9 mouse cellular contexts compared by ENCODE assay signal in the genomic region with DNA sequence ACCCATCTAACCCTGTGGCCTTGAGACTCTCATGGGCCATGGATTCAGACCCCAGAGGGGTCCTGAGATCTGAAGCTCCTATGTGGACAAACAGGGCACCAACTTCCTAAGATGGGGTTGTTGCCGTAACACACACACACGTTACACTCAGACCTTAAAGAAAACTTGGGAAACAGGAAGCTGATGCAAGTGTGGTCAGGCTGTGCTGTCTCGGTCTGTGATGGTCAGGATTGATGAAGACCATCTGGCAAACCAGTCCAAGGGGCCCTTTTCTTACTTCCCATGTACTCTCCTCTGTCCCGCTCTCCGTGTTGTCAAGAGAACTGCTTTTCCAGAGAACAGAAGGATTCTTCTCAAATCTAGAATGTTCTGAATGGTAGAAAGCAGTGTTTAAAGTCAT. TPM values are rescaled to one million over a fixed set of nuclear protein-coding genes. Genes with fewer than 3 reads are reported as not detected.
A peak's percentile ranks its signal among the peaks of the same experiment; 100 is the strongest.
DNase-seq lines count a peak whose midpoint lies in the region; ATAC-seq and TF ChIP-seq lines count a peak whose summit lies in the region.
"Had no signal": no experiment of that assay in that cellular context is flagged by ENCODE, and none has a peak within 500 bp of the region (broad histone marks: within the 10 kb centered on the region; RNA-seq: fewer than 3 reads in every experiment).

No protein-coding gene starts in this region.

- ATAC-seq in liver, postnatal 0 days = no peak

- no peak for TF ChIP-seq CTCF in kidney, adult 2 months (conservative IDR thresholded peaks at IDR 0.05; ENCODE audit: insufficient read depth, insufficient read length, low read depth, low read length)
- TF ChIP-seq CTCF in embryonic fibroblast, embryonic 13.5 days (IDR thresholded peaks at IDR 0.05; ENCODE audit: borderline replicate concordance, insufficient read depth, low read length) = no peak
- no peak for TF ChIP-seq CTCF in liver, postnatal 0 days (IDR thresholded peaks at IDR 0.05; ENCODE audit: low read depth)

- intact Hi-C loops in left cerebral cortex, postnatal 36 days (cut with DNase I) = no loop called here

- no peaks in the 10 kb centered on the region for H3K27me3 ChIP-seq in kidney, adult 2 months (replicated peaks; ENCODE audit: control insufficient read depth, insufficient read depth, low read length)
- no peaks in the 10 kb centered on the region for H3K27me3 ChIP-seq in liver, postnatal 0 days (ENCODE audit: insufficient read depth, low read length)

- H3K4me2 ChIP-seq in liver, postnatal 0 days (ENCODE audit: low read depth, low read length) = peak overlapping the region; percentile 38

- no peak overlapping the region for H3K4me3 ChIP-seq in kidney, adult 2 months (ENCODE audit: insufficient read depth, low read depth, low read length)
- H3K4me3 ChIP-seq in brown adipose tissue, adult 24 weeks (ENCODE audit: insufficient read depth, low read depth, low read length) = no peak overlapping the region
- H3K4me3 ChIP-seq in embryonic fibroblast, embryonic 13.5 days (ENCODE audit: insufficient read depth, low read length) = no peak overlapping the region
- H3K4me3 ChIP-seq in liver, postnatal 0 days (ENCODE audit: low read depth, low read length) = no peak overlapping the region

- H3K9ac ChIP-seq in liver, postnatal 0 days (replicated peaks) = no peak overlapping the region

- H3K27ac ChIP-seq in kidney, adult 2 months (ENCODE audit: insufficient read depth, low read depth, low read length) = peak overlapping the region; percentile 60
- peak overlapping the region; percentile 52 for H3K27ac ChIP-seq in brown adipose tissue, adult 24 weeks (replicated peaks; ENCODE audit: low read depth, low read length)
- peak overlapping the region; percentile 96 for H3K27ac ChIP-seq in embryonic fibroblast, embryonic 13.5 days (ENCODE audit: insufficient read depth, low read length)
- peak overlapping the region; percentile 71 for H3K27ac ChIP-seq in liver, postnatal 0 days (ENCODE audit: low read depth)

- WGBS in kidney, adult 2 months = 78% methylated on average over 5 of the region's 5 CpGs
- 39% methylated on average over 5 of the region's 5 CpGs for WGBS in liver, postnatal 0 days (ENCODE audit: insufficient replicate concordance)

- DNase-seq in kidney, adult 2 months = no peak
- DNase-seq in kidney, postnatal 25 days = no peak
- DNase-seq in liver, postnatal 0 days = no peak
- no peak for DNase-seq in left cerebral cortex, postnatal 36 days (ENCODE audit: low spot score in 2 of 2)
- DNase-seq in left cerebral cortex, adult 11 months (ENCODE audit: low spot score) = no peak
- DNase-seq in ovary, postnatal 36 days (ENCODE audit: low spot score) = no peak
- DNase-seq: heart, postnatal 14 days had no signal

- H3K4me1 ChIP-seq in kidney, adult 2 months (ENCODE audit: control insufficient read depth, insufficient read depth, low read length) = peaks cover 18% of the 10 kb centered on the region
- H3K4me1 ChIP-seq in brown adipose tissue, adult 24 weeks (ENCODE audit: control insufficient read depth, insufficient read depth, insufficient read length, low read length) = peaks cover 8% of the 10 kb centered on the region
- peaks cover 31% of the 10 kb centered on the region for H3K4me1 ChIP-seq in embryonic fibroblast, embryonic 13.5 days (ENCODE audit: control insufficient read depth, insufficient read depth, low read length)
- peaks cover 36% of the 10 kb centered on the region for H3K4me1 ChIP-seq in liver, postnatal 0 days (ENCODE audit: insufficient read depth)

- no peak for TF ChIP-seq EP300 in liver, postnatal 0 days (IDR thresholded peaks at IDR 0.05; ENCODE audit: low read depth)

- H3K9me3 ChIP-seq in liver, postnatal 0 days (ENCODE audit: low read length) = no peaks in the 10 kb centered on the region

- no peaks in the 10 kb centered on the region; the same call in 1 of the 2 replicates for H3K36me3 ChIP-seq in kidney, adult 2 months (ENCODE audit: control insufficient read depth, insufficient read depth, low read length)
- peaks cover 5% of the 10 kb centered on the region; the same call in 1 of the 2 replicates for H3K36me3 ChIP-seq in liver, postnatal 0 days (replicated peaks; ENCODE audit: insufficient read depth, low read length)

- no peak for TF ChIP-seq POLR2A in kidney, adult 2 months (IDR thresholded peaks at IDR 0.05; ENCODE audit: low read depth, low read length)
- TF ChIP-seq POLR2A in embryonic fibroblast, embryonic 13.5 days (IDR thresholded peaks at IDR 0.05; ENCODE audit: low read depth, low read length) = no peak

RNA-seq across cellular contexts. Expression of gene Umps, which starts 45.3 kb away (rescaled TPM):
- polyA plus RNA-seq in kidney, adult 2 months (2012; rRNA removed) = 14.9 and 16.5 TPM in 2 replicates
- 8.4 and 13.2 TPM in 2 replicates for polyA plus RNA-seq in brown adipose tissue, adult 24 weeks (2012; ENCODE audit: insufficient read depth, insufficient read length, missing spikeins)
- polyA plus RNA-seq in embryonic fibroblast, embryonic 13.5 days (2011; ENCODE audit: insufficient read length, low read depth, missing spikeins) = 23.3 and 25.5 TPM in 2 replicates
- 16.7 and 18.6 TPM in 2 replicates for polyA plus RNA-seq in liver, postnatal 0 days (2015; fragmentation: Nextera tagmentation; extraction: Ambion mirVana)
- 10 to 100 TPM; 12.2 to 15.1 TPM for total RNA-seq in left cerebral cortex, postnatal 36 days (2021)
